Mouse (Mus musculus) lung, adult 2 months (tissue): Measurements from ENCODE around the gene Wfdc3.

Experiments
- CTCF ChIP-seq: fragments of 200-500 bp; IDR thresholded peaks from 2 replicates; pipeline ENCODE4 v1.5.1; 2011; ENCODE audit warnings: mild to moderate bottlenecking, low read length, control low read depth; ENCODE audit not compliant: insufficient read depth
- POLR2A ChIP-seq: fragments of 200-500 bp; IDR thresholded peaks from 2 replicates; pipeline ENCODE4 v1.6.1; 2011; ENCODE audit warnings: low read depth, mild to moderate bottlenecking, control low read depth, low read length, borderline replicate concordance; ENCODE audit errors: extremely low read depth

- no peak for TF ChIP-seq POLR2A
- no peak for TF ChIP-seq CTCF
Observed at GRCm38 (mm10) chr2:164739876-164740275, 5.9 kb downstream of the Wfdc3 start.
